Mouse (Mus musculus) urinary bladder, postnatal 4 days (tissue): ENCODE data around the gene Tjp1.
A peak's percentile ranks its signal among the peaks of the same experiment; 100 is the strongest.

Experiments
- DNase-seq, 2 experiments: peaks; one replicate each; pipeline ENCODE4 v3.0.0; 2021 to 2022; ENCODE audit warnings: low spot score in 2 of 2

Gene Tjp1

GRCm38 (mm10) chr7:65359774-65360173, 167.8 kb downstream of the Tjp1 start:
- no peak for DNase-seq

- no peak for DNase-seq
These were observed 170.0 kb downstream of the Tjp1 start for GRCm38 (mm10) chr7:65357538-65357937.

- DNase-seq = no peak
These were observed 171.4 kb downstream of the Tjp1 start for GRCm38 (mm10) chr7:65356204-65356603.

- no peak for DNase-seq
These were observed 172.7 kb downstream of the Tjp1 start for GRCm38 (mm10) chr7:65354908-65355307.

- DNase-seq = no peak
These were observed 177.1 kb downstream of the Tjp1 start for GRCm38 (mm10) chr7:65350348-65351079.

- no peak for DNase-seq
These were observed 179.0 kb downstream of the Tjp1 start for GRCm38 (mm10) chr7:65348540-65348939.

- DNase-seq = no peak
These were observed 182.3 kb downstream of the Tjp1 start for GRCm38 (mm10) chr7:65345314-65345713.

- DNase-seq = no peak
These were observed 189.9 kb downstream of the Tjp1 start for GRCm38 (mm10) chr7:65337581-65338270.

GRCm38 (mm10) chr7:65333081-65333760, 194.4 kb downstream of the Tjp1 start:
- no peak for DNase-seq

- peak; percentile 27 to 72 for DNase-seq
These were observed 208.4 kb downstream of the Tjp1 start for GRCm38 (mm10) chr7:65319047-65319725.

GRCm38 (mm10) chr7:65317418-65317817, 210.2 kb downstream of the Tjp1 start:
- peak; percentile 26 to 66 for DNase-seq

- DNase-seq = no peak
These were observed 212.4 kb downstream of the Tjp1 start for GRCm38 (mm10) chr7:65315182-65315581.

- DNase-seq = no peak
These were observed 230.6 kb downstream of the Tjp1 start for GRCm38 (mm10) chr7:65296675-65297589.

GRCm38 (mm10) chr7:65282886-65283285, 244.7 kb downstream of the Tjp1 start:
- no peak for DNase-seq

GRCm38 (mm10) chr7:65281960-65282359, 245.6 kb downstream of the Tjp1 start:
- DNase-seq = no peak

- DNase-seq = no peak
These were observed 246.4 kb downstream of the Tjp1 start for GRCm38 (mm10) chr7:65280944-65281912.

- no peak for DNase-seq
These were observed 248.3 kb downstream of the Tjp1 start for GRCm38 (mm10) chr7:65279277-65279676.

- DNase-seq = no peak
These were observed 251.8 kb downstream of the Tjp1 start for GRCm38 (mm10) chr7:65275761-65276160.

- no peak for DNase-seq
These were observed 253.4 kb downstream of the Tjp1 start for GRCm38 (mm10) chr7:65274216-65274615.

- DNase-seq = no peak
These were observed 277.9 kb downstream of the Tjp1 start for GRCm38 (mm10) chr7:65249656-65250055.
